Mouse (Mus musculus): Measurements from ENCODE around the gene Cdc40. TPM values are rescaled to one million over a fixed set of nuclear protein-coding genes. Genes with fewer than 3 reads are reported as not detected.

Gene Cdc40
- 82.8 and 84.7 TPM in 2 replicates for total RNA-seq (2014; fragmentation: Nextera tagmentation)
- 21.4 and 25.7 TPM in 2 replicates for total RNA-seq (2017)
- polyA plus RNA-seq (2012): 3.5 and 7.1 TPM in 2 replicates

GRCm38 (mm10) chr10:40882831-40883643 lies at the start of gene Cdc40, which contains the start of gene Wasf1:
TSS of gene Cdc40 (minus strand) at chr10:40883311.
TSS of gene Wasf1 (plus strand) at chr10:40883475.
- DNase-seq (ENCODE audit: low spot score) (peak; percentile 83), ATAC-seq (ENCODE audit: extremely low read depth, insufficient number of reproducible peaks, low FRiP score, poor library complexity, severe bottlenecking) (peak; percentile 96)
- Histone ChIP-seq H3K4me1 (ENCODE audit: insufficient read depth, low read depth, low read length) (peaks cover 15% of the 10 kb centered on the region), H3K27me3 (ENCODE audit: insufficient read depth, low read length) (no peaks in the 10 kb centered on the region), H3K9me3 (replicated peaks) (no peaks in the 10 kb centered on the region), H3K36me3 (replicated peaks) (peaks cover 31% of the 10 kb centered on the region), H3K4me3 (ENCODE audit: low read depth, low read length) (peak within 1 kb of the TSS; percentile 95)
- no peak for TF ChIP-seq POLR2AphosphoS5 (IDR thresholded peaks at IDR 0.05; ENCODE audit: insufficient replicate concordance, low read depth, low read length)
- no peak for TF ChIP-seq GATA1 (IDR thresholded peaks at IDR 0.05; ENCODE audit: borderline replicate concordance, low read length)
- no peak for TF ChIP-seq TAL1 (conservative IDR thresholded peaks at IDR 0.05; ENCODE audit: low read depth, low read length)
- no peak for TF ChIP-seq GATA2 (IDR thresholded peaks at IDR 0.05; ENCODE audit: borderline replicate concordance, low read depth, low read length)
- TF ChIP-seq CTCF (IDR thresholded peaks at IDR 0.05; ENCODE audit: low read depth, low read length): no peak

- Histone ChIP-seq H3K4me1 (ENCODE audit: insufficient read depth, low read depth, low read length) (peaks cover 15% of the 10 kb centered on the region), H3K9me3 (replicated peaks) (no peaks in the 10 kb centered on the region), H3K4me3 (ENCODE audit: low read depth, low read length) (no peak overlapping the region), H3K27me3 (ENCODE audit: insufficient read depth, low read length) (no peaks in the 10 kb centered on the region), H3K36me3 (replicated peaks) (no peaks in the 10 kb centered on the region)
- ATAC-seq (ENCODE audit: extremely low read depth, insufficient number of reproducible peaks, low FRiP score, poor library complexity, severe bottlenecking): no peak
- DNase-seq (ENCODE audit: low spot score): no peak
- TF ChIP-seq GATA2 (IDR thresholded peaks at IDR 0.05; ENCODE audit: borderline replicate concordance, low read depth, low read length): no peak
- no peak for TF ChIP-seq POLR2AphosphoS5 (IDR thresholded peaks at IDR 0.05; ENCODE audit: insufficient replicate concordance, low read depth, low read length)
- no peak for TF ChIP-seq CTCF (IDR thresholded peaks at IDR 0.05; ENCODE audit: low read depth, low read length)
- TF ChIP-seq TAL1 (conservative IDR thresholded peaks at IDR 0.05; ENCODE audit: low read depth, low read length): no peak
Measured at GRCm38 (mm10) chr10:40919464-40919863, 36.4 kb upstream of the Cdc40 start.

DNA sequence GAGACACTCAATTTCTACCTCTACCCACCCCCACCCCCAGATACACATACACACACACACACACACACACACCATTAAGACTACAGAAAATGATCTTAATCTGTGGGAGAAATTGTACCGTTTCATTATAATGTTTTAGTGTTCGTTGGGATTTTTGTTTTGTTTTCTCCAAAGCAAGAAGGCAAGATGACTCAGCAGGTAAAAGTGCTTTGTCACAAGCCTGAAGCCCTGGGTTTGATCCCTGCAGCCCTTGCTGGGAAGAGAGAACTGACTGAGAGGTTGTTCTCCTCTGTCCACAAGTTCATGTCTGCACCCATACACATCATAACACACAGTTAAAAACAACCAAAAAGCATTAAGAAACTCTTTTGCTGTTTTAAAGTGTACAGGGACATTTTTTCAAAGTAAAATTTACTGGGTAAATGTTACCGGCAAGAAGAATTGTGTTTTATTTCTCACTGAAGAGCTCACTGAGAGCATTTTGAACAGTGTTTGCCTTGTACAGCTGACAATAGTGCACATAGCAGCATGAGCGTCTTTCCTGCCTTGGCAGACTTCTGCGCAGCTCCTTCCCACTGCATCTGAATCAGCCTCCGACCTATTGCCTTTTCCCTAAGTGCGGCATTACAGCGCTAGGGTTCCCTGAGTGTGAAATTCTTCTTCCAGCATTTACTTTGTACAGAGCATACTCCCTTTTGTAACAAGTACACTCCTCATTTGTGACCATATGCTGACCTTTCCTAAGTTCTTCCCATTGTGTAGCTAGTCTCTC lies 35.7 kb upstream of the Cdc40 start:
- Histone ChIP-seq H3K27me3 (ENCODE audit: insufficient read depth, low read length) (no peaks in the 10 kb centered on the region), H3K9me3 (replicated peaks) (no peaks in the 10 kb centered on the region), H3K36me3 (replicated peaks) (no peaks in the 10 kb centered on the region), H3K4me1 (ENCODE audit: insufficient read depth, low read depth, low read length) (peaks cover 15% of the 10 kb centered on the region), H3K4me3 (ENCODE audit: low read depth, low read length) (no peak overlapping the region)
- TF ChIP-seq GATA2 (IDR thresholded peaks at IDR 0.05; ENCODE audit: borderline replicate concordance, low read depth, low read length) (no peak), GATA1 (IDR thresholded peaks at IDR 0.05; ENCODE audit: borderline replicate concordance, low read length) (no peak), CTCF (IDR thresholded peaks at IDR 0.05; ENCODE audit: low read depth, low read length) (no peak), TAL1 (conservative IDR thresholded peaks at IDR 0.05; ENCODE audit: low read depth, low read length) (no peak), POLR2AphosphoS5 (IDR thresholded peaks at IDR 0.05; ENCODE audit: insufficient replicate concordance, low read depth, low read length) (no peak)
- no peak for DNase-seq (ENCODE audit: low spot score)
- no peak for ATAC-seq (ENCODE audit: extremely low read depth, insufficient number of reproducible peaks, low FRiP score, poor library complexity, severe bottlenecking)

DNA sequence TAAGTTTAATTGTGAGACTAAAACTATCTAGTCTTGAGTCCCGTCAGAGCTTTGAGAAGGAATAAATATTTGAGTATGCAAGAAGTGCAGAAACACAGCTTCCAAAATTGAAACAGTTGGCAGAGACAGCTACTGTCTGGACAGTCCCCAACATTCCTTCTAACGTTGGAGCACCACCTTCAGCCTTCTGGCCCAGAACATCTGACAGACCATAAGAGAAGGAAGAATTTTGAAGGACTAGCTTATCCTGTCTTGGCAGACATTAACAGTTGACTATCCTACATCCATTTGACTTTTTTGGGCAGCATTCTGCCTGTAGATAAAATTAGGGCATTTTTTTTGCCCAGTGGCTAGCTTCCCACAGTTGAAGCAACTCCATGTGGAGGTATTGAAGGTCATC lies 32.1 kb upstream of the Cdc40 start:
- TF ChIP-seq POLR2AphosphoS5 (IDR thresholded peaks at IDR 0.05; ENCODE audit: insufficient replicate concordance, low read depth, low read length): no peak
- TF ChIP-seq GATA2 (IDR thresholded peaks at IDR 0.05; ENCODE audit: borderline replicate concordance, low read depth, low read length): no peak
- Histone ChIP-seq H3K36me3 (replicated peaks) (no peaks in the 10 kb centered on the region), H3K4me3 (ENCODE audit: low read depth, low read length) (no peak overlapping the region), H3K27me3 (ENCODE audit: insufficient read depth, low read length) (no peaks in the 10 kb centered on the region), H3K9me3 (replicated peaks) (no peaks in the 10 kb centered on the region), H3K4me1 (ENCODE audit: insufficient read depth, low read depth, low read length) (peaks cover 15% of the 10 kb centered on the region)
- ATAC-seq (ENCODE audit: extremely low read depth, insufficient number of reproducible peaks, low FRiP score, poor library complexity, severe bottlenecking): no peak
- no peak for DNase-seq (ENCODE audit: low spot score)

- ATAC-seq (ENCODE audit: extremely low read depth, insufficient number of reproducible peaks, low FRiP score, poor library complexity, severe bottlenecking) (no peak), DNase-seq (ENCODE audit: low spot score) (no peak)
- Histone ChIP-seq H3K9me3 (replicated peaks) (no peaks in the 10 kb centered on the region), H3K27me3 (ENCODE audit: insufficient read depth, low read length) (no peaks in the 10 kb centered on the region), H3K4me1 (ENCODE audit: insufficient read depth, low read depth, low read length) (no peaks in the 10 kb centered on the region), H3K4me3 (ENCODE audit: low read depth, low read length) (no peak overlapping the region), H3K36me3 (replicated peaks) (no peaks in the 10 kb centered on the region)
- no peak for TF ChIP-seq CTCF (IDR thresholded peaks at IDR 0.05; ENCODE audit: low read depth, low read length)
Measured at GRCm38 (mm10) chr10:40910811-40911210, 27.7 kb upstream of the Cdc40 start.

- H3K4me1 ChIP-seq (ENCODE audit: insufficient read depth, low read depth, low read length): no peaks in the 10 kb centered on the region
- H3K9me3 ChIP-seq (replicated peaks): no peaks in the 10 kb centered on the region
- ATAC-seq (ENCODE audit: extremely low read depth, insufficient number of reproducible peaks, low FRiP score, poor library complexity, severe bottlenecking) (no peak), DNase-seq (ENCODE audit: low spot score) (no peak)
- H3K27me3 ChIP-seq (ENCODE audit: insufficient read depth, low read length): no peaks in the 10 kb centered on the region
- no peaks in the 10 kb centered on the region for H3K36me3 ChIP-seq (replicated peaks)
- TF ChIP-seq CTCF (IDR thresholded peaks at IDR 0.05; ENCODE audit: low read depth, low read length) (no peak), POLR2AphosphoS5 (IDR thresholded peaks at IDR 0.05; ENCODE audit: insufficient replicate concordance, low read depth, low read length) (no peak), GATA2 (IDR thresholded peaks at IDR 0.05; ENCODE audit: borderline replicate concordance, low read depth, low read length) (no peak), TAL1 (conservative IDR thresholded peaks at IDR 0.05; ENCODE audit: low read depth, low read length) (no peak), GATA1 (IDR thresholded peaks at IDR 0.05; ENCODE audit: borderline replicate concordance, low read length) (no peak)
- H3K4me3 ChIP-seq (ENCODE audit: low read depth, low read length): no peak overlapping the region
Measured at GRCm38 (mm10) chr10:40908580-40908979, 25.5 kb upstream of the Cdc40 start.

Data from G1E (cell line).